Mouse (Mus musculus): ENCODE measurements at regions not wholly inside any gene's neighbourhood (a gene's known extent, or its start where the extent isn't known, plus 50 kb on each side); places are given as distances from the start of the nearest gene placed in this dataset.

DNA sequence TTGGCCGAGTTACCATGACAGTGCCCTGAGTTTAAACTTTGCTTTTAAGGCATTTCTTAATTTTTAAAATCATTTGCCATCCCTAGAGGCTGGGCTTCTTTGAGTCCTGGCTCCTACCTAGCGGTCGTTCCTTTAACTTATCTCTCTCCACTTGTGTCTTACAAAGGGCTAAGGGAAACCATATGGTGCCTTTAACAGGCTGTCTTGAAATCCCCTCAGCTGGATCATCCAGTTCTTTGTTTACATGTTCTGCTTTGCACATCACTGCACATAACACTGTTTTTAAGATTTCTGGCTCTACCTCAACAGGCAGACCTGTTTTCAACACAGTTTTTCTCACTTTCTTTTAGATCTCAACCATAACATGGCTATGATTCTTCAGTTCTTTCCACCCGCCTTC, 50.4 kb upstream of the Hspb3 start:
- TF ChIP-seq POLR2AphosphoS2 (IDR thresholded peaks at IDR 0.05; ENCODE audit: low read depth, low read length) (no peak), ZC3H11A (IDR thresholded peaks at IDR 0.05; ENCODE audit: low read depth, low read length) (no peak), ZKSCAN1 (IDR thresholded peaks at IDR 0.05; ENCODE audit: borderline replicate concordance, low read depth, low read length) (no peak), MAFK (IDR thresholded peaks at IDR 0.05; ENCODE audit: insufficient replicate concordance, low read length) (no peak), CHD2 (IDR thresholded peaks at IDR 0.05; ENCODE audit: low read length) (no peak), SMC3 (IDR thresholded peaks at IDR 0.05; ENCODE audit: low read depth, low read length) (no peak), RAD21 (IDR thresholded peaks at IDR 0.05; ENCODE audit: low read depth, low read length) (no peak), JUND (conservative IDR thresholded peaks at IDR 0.05; ENCODE audit: low read depth, low read length) (no peak), CHD1 (IDR thresholded peaks at IDR 0.05; ENCODE audit: low read depth, low read length) (no peak), MAZ (IDR thresholded peaks at IDR 0.05; ENCODE audit: low read depth, low read length) (no peak), ELF1 (IDR thresholded peaks at IDR 0.05; ENCODE audit: low read depth, low read length) (no peak), POLR2A (IDR thresholded peaks at IDR 0.05; ENCODE audit: low read depth, low read length) (no peak), USF2 (conservative IDR thresholded peaks at IDR 0.05; ENCODE audit: low read depth, low read length) (no peak), BHLHE40 (IDR thresholded peaks at IDR 0.05; ENCODE audit: low read depth, low read length) (no peak), MEF2A (IDR thresholded peaks at IDR 0.05; ENCODE audit: borderline replicate concordance, low read depth, low read length) (no peak)
- no peak for DNase-seq (ENCODE audit: extremely low read depth)
- Histone ChIP-seq H3K4me1 (ENCODE audit: control insufficient read depth in 1 of 2, insufficient read depth in 2 of 2) (peaks cover 0 to 4% of the 10 kb centered on the region in 2 experiments; a peak in 1 of 4 replicates), H3K4me3 (replicated peaks in 1 of 3; ENCODE audit: low read depth in 2 of 3, low read length in 2 of 3, poor library complexity in 1 of 3) (no peak overlapping the region), H3K36me3 (replicated peaks in 1 of 2; ENCODE audit: control insufficient read depth in 1 of 2, insufficient read depth in 1 of 2, low read length in 1 of 2) (no peaks in the 10 kb centered on the region), H3K27ac (ENCODE audit: insufficient read depth, low read depth) (no peak overlapping the region), H3K9ac (ENCODE audit: insufficient read depth, low read depth) (no peak overlapping the region), H3K27me3 (replicated peaks) (no peaks in the 10 kb centered on the region), H3K9me3 (replicated peaks; ENCODE audit: low read length) (peaks cover 3% of the 10 kb centered on the region), H3K79me2 (replicated peaks; ENCODE audit: control insufficient read depth, extremely low read depth, insufficient read depth, poor library complexity, severe bottlenecking) (no peaks in the 10 kb centered on the region), H3K4me2 (ENCODE audit: insufficient read depth, low read depth, poor library complexity, severe bottlenecking) (no peak overlapping the region)
- dilution Hi-C loops (cut with MboI; ENCODE audit: extremely low pct_ligation_motif_present, extremely low pct_unique_long_range_greater_than_20kb, low sequenced_read_pairs) (no loop called here), in situ Hi-C loops (cut with MboI; ENCODE audit: low pct_ligation_motif_present, low pct_unique_long_range_greater_than_20kb, low sequenced_read_pairs) (no loop called here)

Data from CH12.LX (cell line).